Mouse (Mus musculus): ENCODE data around the gene Gm813. TPM values are rescaled to one million over a fixed set of nuclear protein-coding genes. Genes with fewer than 3 reads are reported as not detected.

Gene Gm813
- total and polyA plus RNA-seq, 2 experiments from 2014 or later, result not detected

GRCm38 (mm10) chr16:58570694-58571264, 46.0 kb downstream of the Gm813 start:
- no peaks in the 10 kb centered on the region for H3K4me1 ChIP-seq (ENCODE audit: control insufficient read depth, insufficient read depth)
- no peak overlapping the region for H3K9ac ChIP-seq (replicated peaks; ENCODE audit: low read depth, low read length)
- TF ChIP-seq EP300 (IDR thresholded peaks at IDR 0.05; ENCODE audit: low read depth) (no peak), CTCF (IDR thresholded peaks at IDR 0.05; ENCODE audit: low read depth) (no peak)
- no peaks in the 10 kb centered on the region for H3K9me3 ChIP-seq (replicated peaks; ENCODE audit: control insufficient read depth, low read length)
- H3K27me3 ChIP-seq (ENCODE audit: control insufficient read depth, insufficient read depth, low read length), result no peaks in the 10 kb centered on the region
- ATAC-seq (ENCODE audit: insufficient read depth, low read depth), result no peak
- H3K4me2 ChIP-seq (ENCODE audit: low read depth, low read length), result no peak overlapping the region
- no peak for DNase-seq (ENCODE audit: low spot score)
- H3K36me3 ChIP-seq (replicated peaks; ENCODE audit: control insufficient read depth, insufficient read depth, low read length), result no peaks in the 10 kb centered on the region
- no peak overlapping the region for H3K4me3 ChIP-seq (ENCODE audit: low read depth, low read length)
- H3K27ac ChIP-seq (ENCODE audit: low read depth), result no peak overlapping the region

Other genes with a start within 250 kb of the Gm813 start
- gene Dcbld2, start 208.5 kb downstream of the Gm813 start, total RNA-seq (2014; rRNA removed; ENCODE audit: low replicate concordance), result 26.5 and 38.4 TPM in 2 replicates
- gene Dcbld2, start 208.5 kb downstream of the Gm813 start, polyA plus RNA-seq (2015; fragmentation: Nextera tagmentation; extraction: Ambion mirVana), result 3.9 and 4.1 TPM in 2 replicates
- 7.8 and 7.9 TPM in 2 replicates for gene St3gal6, start 92.7 kb downstream of the Gm813 start, total RNA-seq (2014; rRNA removed; ENCODE audit: low replicate concordance)
- gene St3gal6, start 92.7 kb downstream of the Gm813 start, polyA plus RNA-seq (2015; fragmentation: Nextera tagmentation; extraction: Ambion mirVana), result 14.7 and 17.2 TPM in 2 replicates
- not detected in 2 replicates for gene E330017A01Rik, start 21.8 kb upstream of the Gm813 start, total RNA-seq (2014; rRNA removed; ENCODE audit: low replicate concordance)
- gene E330017A01Rik, start 21.8 kb upstream of the Gm813 start, polyA plus RNA-seq (2015; fragmentation: Nextera tagmentation; extraction: Ambion mirVana), result not detected in 2 replicates
- gene Cpox, start 53.3 kb upstream of the Gm813 start, total RNA-seq (2014; rRNA removed; ENCODE audit: low replicate concordance), result 27.4 and 35.4 TPM in 2 replicates
- 15.4 and 15.6 TPM in 2 replicates for gene Cpox, start 53.3 kb upstream of the Gm813 start, polyA plus RNA-seq (2015; fragmentation: Nextera tagmentation; extraction: Ambion mirVana)
- not detected in 2 replicates for gene Gpr15, start 102.1 kb upstream of the Gm813 start, total RNA-seq (2014; rRNA removed; ENCODE audit: low replicate concordance)
- gene Gpr15, start 102.1 kb upstream of the Gm813 start, polyA plus RNA-seq (2015; fragmentation: Nextera tagmentation; extraction: Ambion mirVana), result 0.10 TPM in 1 of 2 replicates, not detected in the other
- gene Cldnd1, start 110.9 kb upstream of the Gm813 start, total RNA-seq (2014; rRNA removed; ENCODE audit: low replicate concordance), result 24.0 and 43.9 TPM in 2 replicates
- gene Cldnd1, start 110.9 kb upstream of the Gm813 start, polyA plus RNA-seq (2015; fragmentation: Nextera tagmentation; extraction: Ambion mirVana), result 72.0 and 72.8 TPM in 2 replicates
- not detected in 2 replicates for gene Olfr172, start 146.2 kb upstream of the Gm813 start, total RNA-seq (2014; rRNA removed; ENCODE audit: low replicate concordance)
- gene Olfr172, start 146.2 kb upstream of the Gm813 start, polyA plus RNA-seq (2015; fragmentation: Nextera tagmentation; extraction: Ambion mirVana), result not detected in 2 replicates
- gene Olfr173, start 183.3 kb upstream of the Gm813 start, total RNA-seq (2014; rRNA removed; ENCODE audit: low replicate concordance), result not detected in 2 replicates
- not detected in 2 replicates for gene Olfr173, start 183.3 kb upstream of the Gm813 start, polyA plus RNA-seq (2015; fragmentation: Nextera tagmentation; extraction: Ambion mirVana)
- gene Olfr175-ps1, start 209.8 kb upstream of the Gm813 start, total RNA-seq (2014; rRNA removed; ENCODE audit: low replicate concordance), result not detected in 2 replicates
- not detected in 2 replicates for gene Olfr175-ps1, start 209.8 kb upstream of the Gm813 start, polyA plus RNA-seq (2015; fragmentation: Nextera tagmentation; extraction: Ambion mirVana)